Mouse (Mus musculus): ENCODE measurements around the gene Sik1. TPM values are rescaled to one million over a fixed set of nuclear protein-coding genes. Genes with fewer than 3 reads are reported as not detected.

The Sik1 gene
- polyA plus RNA-seq, 1 experiment, result 25.7 TPM

DNA sequence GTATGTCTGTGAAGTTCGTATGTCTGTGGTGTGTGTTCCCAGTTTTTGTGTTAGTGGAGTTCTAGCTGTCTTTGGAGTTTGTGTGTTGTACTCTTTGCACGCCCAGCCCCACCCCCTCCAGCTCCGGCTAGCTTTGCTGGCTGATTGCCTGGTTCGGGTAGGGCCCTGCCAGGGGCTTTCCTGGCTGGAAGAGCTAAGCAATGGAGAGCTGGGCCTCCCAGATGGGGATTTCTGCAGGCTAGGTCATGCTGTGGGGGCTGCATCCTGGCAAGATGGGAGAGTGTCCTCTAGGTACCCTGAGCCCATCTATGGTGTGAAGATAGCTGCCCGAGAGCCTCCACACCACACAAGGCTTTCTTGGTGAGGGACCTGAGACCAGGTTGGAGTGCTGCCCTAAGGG lies 28.4 kb downstream of the Sik1 start:
- H3K4me1 ChIP-seq (ENCODE audit: control insufficient read depth, insufficient read depth, low read length), result 0 out of 2 replicates have a peak, but pooled peaks cover 6% of the 10 kb centered on the region
- H3K4me3 ChIP-seq (ENCODE audit: insufficient read depth, low read length), result no peak overlapping the region
- H3K27ac ChIP-seq (ENCODE audit: insufficient read depth, low read depth, low read length), result no peak overlapping the region
- TF ChIP-seq CTCF (IDR thresholded peaks at IDR 0.05; ENCODE audit: low read depth, low read length) (no peak), POLR2A (IDR thresholded peaks at IDR 0.05; ENCODE audit: borderline replicate concordance, low read depth, low read length) (no peak)

DNA sequence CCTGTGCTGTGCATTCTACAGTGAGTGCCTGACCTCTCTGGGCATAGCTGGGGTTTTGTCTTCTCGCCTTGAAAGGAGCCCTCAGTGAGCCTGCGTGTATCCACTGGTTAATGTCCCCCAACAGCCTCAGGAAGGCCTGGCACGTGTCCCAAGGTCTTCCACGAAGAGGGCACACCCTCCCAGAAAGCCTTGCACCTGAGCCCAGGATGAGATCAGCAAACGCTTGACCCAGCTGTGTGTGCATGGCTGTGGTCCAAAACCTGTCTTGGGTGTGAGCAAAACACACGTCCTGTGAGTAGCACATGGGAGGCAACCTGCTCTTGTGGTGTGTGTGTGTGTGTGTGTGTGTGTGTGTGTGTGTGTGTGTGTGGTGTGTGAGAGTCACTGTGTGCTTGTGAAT lies 28.9 kb downstream of the Sik1 start:
- H3K4me3 ChIP-seq (ENCODE audit: insufficient read depth, low read length), result no peak overlapping the region
- no peak for TF ChIP-seq CTCF (IDR thresholded peaks at IDR 0.05; ENCODE audit: low read depth, low read length)
- no peak for TF ChIP-seq POLR2A (IDR thresholded peaks at IDR 0.05; ENCODE audit: borderline replicate concordance, low read depth, low read length)
- 0 out of 2 replicates have a peak, but pooled peaks cover 6% of the 10 kb centered on the region for H3K4me1 ChIP-seq (ENCODE audit: control insufficient read depth, insufficient read depth, low read length)
- no peak overlapping the region for H3K27ac ChIP-seq (ENCODE audit: insufficient read depth, low read depth, low read length)

DNA sequence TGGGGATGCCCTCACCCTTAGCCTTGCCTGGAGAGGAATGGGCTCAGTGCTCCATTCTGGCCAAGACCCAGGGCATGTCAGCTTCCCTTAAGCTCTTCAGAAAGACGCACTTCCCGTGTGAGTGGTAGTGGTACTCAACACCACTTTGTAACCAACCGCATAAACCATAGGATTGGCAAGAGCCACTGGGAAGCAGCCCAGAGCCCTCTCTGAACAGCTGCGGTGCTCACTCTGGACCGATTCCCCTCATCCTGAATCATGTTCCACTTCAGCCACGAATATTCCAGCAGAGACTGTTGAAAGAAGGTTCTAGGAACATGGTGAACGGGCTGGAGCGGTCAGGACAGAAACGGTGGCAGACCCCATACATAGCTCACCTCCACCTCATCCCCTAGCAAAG lies 29.9 kb downstream of the Sik1 start:
- 0 out of 2 replicates have a peak, but pooled peaks cover 4% of the 10 kb centered on the region for H3K4me1 ChIP-seq (ENCODE audit: control insufficient read depth, insufficient read depth, low read length)
- H3K27ac ChIP-seq (ENCODE audit: insufficient read depth, low read depth, low read length), result no peak overlapping the region
- no peak overlapping the region for H3K4me3 ChIP-seq (ENCODE audit: insufficient read depth, low read length)
- TF ChIP-seq CTCF (IDR thresholded peaks at IDR 0.05; ENCODE audit: low read depth, low read length) (no peak), POLR2A (IDR thresholded peaks at IDR 0.05; ENCODE audit: borderline replicate concordance, low read depth, low read length) (no peak)

DNA sequence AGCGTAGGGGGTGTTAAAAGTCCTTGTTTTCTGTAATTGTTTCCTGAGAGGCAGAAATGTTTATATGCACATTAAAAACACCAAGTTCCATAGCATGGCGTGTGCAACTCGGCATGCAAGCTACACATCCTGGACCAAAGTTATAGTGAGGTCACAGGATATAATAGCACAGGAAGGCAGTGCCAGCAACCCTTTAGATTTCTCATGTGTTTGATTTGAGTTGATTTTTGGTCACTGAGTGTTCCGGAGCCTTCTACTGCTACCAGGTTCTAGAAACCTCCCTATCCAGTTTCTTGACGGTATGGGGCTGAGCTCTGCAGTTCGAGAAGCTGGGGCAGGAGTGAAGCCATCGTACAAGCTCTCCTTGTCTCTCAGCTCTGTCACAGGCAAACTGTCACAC lies 30.8 kb downstream of the Sik1 start:
- no peak for TF ChIP-seq CTCF (IDR thresholded peaks at IDR 0.05; ENCODE audit: low read depth, low read length)
- no peak for TF ChIP-seq POLR2A (IDR thresholded peaks at IDR 0.05; ENCODE audit: borderline replicate concordance, low read depth, low read length)
- H3K27ac ChIP-seq (ENCODE audit: insufficient read depth, low read depth, low read length), result no peak overlapping the region
- no peak overlapping the region for H3K4me3 ChIP-seq (ENCODE audit: insufficient read depth, low read length)
- 0 out of 2 replicates have a peak, but pooled peaks cover 4% of the 10 kb centered on the region for H3K4me1 ChIP-seq (ENCODE audit: control insufficient read depth, insufficient read depth, low read length)

DNA sequence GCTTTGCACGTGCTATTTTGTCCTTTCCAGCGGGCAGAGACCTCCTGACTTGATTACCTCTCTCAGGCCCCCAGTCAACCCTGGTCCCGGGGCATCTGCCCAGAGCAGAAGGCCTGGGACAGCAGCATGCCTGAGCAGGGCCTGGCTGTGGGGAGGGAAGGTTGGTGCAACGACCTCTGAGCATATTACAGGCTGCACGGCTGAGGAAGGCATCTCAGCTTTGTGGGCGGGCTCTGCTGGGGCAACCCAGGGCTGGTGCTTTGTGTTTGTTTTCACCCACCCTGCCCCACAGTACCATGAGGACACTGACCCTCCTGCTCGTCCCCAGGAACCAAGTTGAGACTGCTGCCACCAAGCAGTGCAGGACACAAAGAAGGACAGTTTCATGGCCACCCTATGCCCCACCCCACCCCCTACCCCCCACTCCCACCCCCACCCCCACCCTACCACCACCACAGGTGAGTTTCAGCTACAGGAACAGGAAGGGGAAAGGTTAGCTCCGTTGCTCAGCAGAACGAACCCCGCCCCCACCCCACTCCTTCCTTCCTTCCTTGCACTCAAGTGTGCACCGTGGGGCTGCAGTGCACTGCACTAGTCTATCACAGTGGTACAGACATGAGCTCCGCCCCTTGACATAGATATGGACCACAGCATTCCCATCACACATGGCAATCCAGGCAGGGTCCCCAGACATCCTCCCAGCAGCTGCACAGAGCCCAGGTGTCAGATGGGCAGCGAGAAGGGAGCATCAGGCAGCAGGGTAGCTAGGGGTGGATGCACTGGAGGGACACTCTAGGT lies 34.3 kb downstream of the Sik1 start:
- H3K27ac ChIP-seq (ENCODE audit: insufficient read depth, low read depth, low read length), result no peak overlapping the region

DNA sequence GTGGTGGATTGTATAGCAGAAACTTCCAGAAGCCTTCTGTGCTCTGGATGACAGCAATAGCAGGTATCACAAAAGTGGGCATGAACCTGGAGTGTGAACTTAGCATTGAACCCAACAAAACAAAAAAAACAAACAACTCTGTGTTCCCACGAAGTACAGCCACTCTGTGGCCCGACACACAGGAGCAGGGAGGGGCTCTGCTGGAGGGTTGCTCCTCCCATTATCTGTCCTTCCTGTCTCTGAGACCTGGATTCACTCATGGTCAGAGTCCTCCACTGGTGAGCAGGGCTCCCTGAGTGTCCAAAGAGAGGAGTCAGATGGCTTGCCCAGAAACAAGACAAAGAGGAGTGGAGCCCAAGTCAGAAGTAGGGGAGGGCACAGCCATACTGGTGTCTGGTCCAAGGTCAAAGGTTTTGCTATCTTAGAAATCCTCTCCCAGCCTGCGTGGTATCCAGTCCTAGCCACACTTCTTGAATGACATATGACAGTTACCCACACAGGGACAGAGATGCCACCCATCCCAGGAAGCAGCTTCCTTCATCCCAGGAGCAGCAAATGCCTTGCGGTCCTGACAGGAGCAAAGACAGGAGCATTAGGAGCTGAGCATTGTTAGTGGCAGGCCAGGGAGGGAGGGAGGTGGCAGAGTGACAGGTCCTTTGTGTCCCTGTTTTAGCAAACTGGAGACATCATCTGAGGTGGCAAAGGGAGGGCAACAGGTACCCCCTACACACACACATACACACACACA lies 35.3 kb downstream of the Sik1 start:
- TF ChIP-seq POLR2A (IDR thresholded peaks at IDR 0.05; ENCODE audit: borderline replicate concordance, low read depth, low read length) (no peak), CTCF (IDR thresholded peaks at IDR 0.05; ENCODE audit: low read depth, low read length) (no peak)
- no peak overlapping the region for H3K4me3 ChIP-seq (ENCODE audit: insufficient read depth, low read length)
- no peak overlapping the region for H3K27ac ChIP-seq (ENCODE audit: insufficient read depth, low read depth, low read length)
- H3K4me1 ChIP-seq (ENCODE audit: control insufficient read depth, insufficient read depth, low read length), result no peaks in the 10 kb centered on the region

More for the DNA sequence above, 34.3 kb downstream of the Sik1 start:
- TF ChIP-seq POLR2A (IDR thresholded peaks at IDR 0.05; ENCODE audit: borderline replicate concordance, low read depth, low read length) (no peak), CTCF (IDR thresholded peaks at IDR 0.05; ENCODE audit: low read depth, low read length) (no peak)
- H3K4me3 ChIP-seq (ENCODE audit: insufficient read depth, low read length), result no peak overlapping the region
- H3K4me1 ChIP-seq (ENCODE audit: control insufficient read depth, insufficient read depth, low read length), result no peaks in the 10 kb centered on the region

DNA sequence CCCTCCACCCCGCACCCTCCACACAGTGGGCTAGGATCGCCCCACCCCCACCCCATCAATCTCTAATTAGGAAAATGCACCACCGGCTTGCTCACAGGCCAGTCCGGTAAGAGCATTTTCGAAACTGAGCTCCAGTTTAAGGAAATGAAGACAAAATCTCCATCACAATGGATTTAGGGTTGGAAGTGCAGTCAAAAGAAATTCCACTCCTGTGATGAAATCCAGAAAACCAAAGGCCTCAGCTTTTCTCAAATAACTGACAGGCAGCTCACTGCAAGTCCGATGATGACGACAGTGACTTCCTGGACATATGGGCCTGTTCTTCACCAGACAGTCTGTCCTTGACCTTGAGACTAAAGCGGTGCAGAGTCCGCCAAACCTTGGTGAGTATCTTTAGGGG lies 36.2 kb downstream of the Sik1 start:
- TF ChIP-seq CTCF (IDR thresholded peaks at IDR 0.05; ENCODE audit: low read depth, low read length), result no peak

DNA sequence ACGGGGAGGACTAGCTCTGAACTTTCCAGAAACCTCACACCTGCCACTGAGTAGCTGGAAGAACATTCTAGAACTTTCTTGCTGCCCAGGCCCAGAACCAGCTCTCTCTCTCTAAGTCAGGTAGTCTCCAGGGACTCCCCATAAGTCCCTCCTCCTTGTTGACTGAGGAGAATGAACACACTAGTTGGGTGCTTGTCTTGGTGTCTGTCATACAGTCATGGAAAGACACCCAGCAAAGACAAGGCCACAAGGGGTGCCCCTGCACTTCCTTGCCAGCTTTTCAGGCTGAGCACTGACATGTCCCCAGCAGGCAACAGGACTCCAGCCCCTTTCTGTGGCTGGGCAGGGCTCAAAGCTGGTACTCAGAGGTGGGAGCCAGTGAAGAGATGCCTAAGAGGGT lies 37.8 kb downstream of the Sik1 start:
- peaks cover 8% of the 10 kb centered on the region; the same call in 1 of the 2 replicates for H3K4me1 ChIP-seq (ENCODE audit: control insufficient read depth, insufficient read depth, low read length)
- no peak overlapping the region for H3K4me3 ChIP-seq (ENCODE audit: insufficient read depth, low read length)
- TF ChIP-seq CTCF (IDR thresholded peaks at IDR 0.05; ENCODE audit: low read depth, low read length) (no peak), POLR2A (IDR thresholded peaks at IDR 0.05; ENCODE audit: borderline replicate concordance, low read depth, low read length) (no peak)
- no peak overlapping the region for H3K27ac ChIP-seq (ENCODE audit: insufficient read depth, low read depth, low read length)

More for the DNA sequence above, 36.2 kb downstream of the Sik1 start:
- Histone ChIP-seq H3K4me3 (ENCODE audit: insufficient read depth, low read length) (no peak overlapping the region), H3K27ac (ENCODE audit: insufficient read depth, low read depth, low read length) (no peak overlapping the region), H3K4me1 (ENCODE audit: control insufficient read depth, insufficient read depth, low read length) (peaks cover 5% of the 10 kb centered on the region; the same call in 1 of the 2 replicates)

DNA sequence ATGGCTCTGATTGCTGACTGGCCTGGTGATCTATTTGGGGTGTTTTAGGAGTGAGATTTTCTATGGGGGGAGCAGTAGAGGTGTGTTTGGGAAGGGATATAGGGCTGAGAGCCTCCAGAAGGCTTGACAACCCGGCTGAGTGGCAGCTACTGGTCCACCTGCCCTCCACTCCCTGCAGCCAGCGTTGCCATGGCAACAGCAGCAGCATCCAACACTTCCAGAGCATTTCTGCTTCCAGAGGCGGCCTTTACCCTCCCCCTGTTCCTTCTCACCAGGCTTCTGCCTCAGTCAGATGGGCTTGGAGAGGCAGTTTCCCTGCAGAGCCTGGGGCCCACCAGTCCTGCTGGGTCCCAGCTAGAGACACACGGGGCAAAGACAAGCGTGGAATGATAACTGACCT lies 38.4 kb downstream of the Sik1 start:
- no peak overlapping the region for H3K27ac ChIP-seq (ENCODE audit: insufficient read depth, low read depth, low read length)
- TF ChIP-seq CTCF (IDR thresholded peaks at IDR 0.05; ENCODE audit: low read depth, low read length), result no peak
- TF ChIP-seq POLR2A (IDR thresholded peaks at IDR 0.05; ENCODE audit: borderline replicate concordance, low read depth, low read length), result no peak
- H3K4me1 ChIP-seq (ENCODE audit: control insufficient read depth, insufficient read depth, low read length), result peaks cover 8% of the 10 kb centered on the region; the same call in 1 of the 2 replicates
- no peak overlapping the region for H3K4me3 ChIP-seq (ENCODE audit: insufficient read depth, low read length)

DNA sequence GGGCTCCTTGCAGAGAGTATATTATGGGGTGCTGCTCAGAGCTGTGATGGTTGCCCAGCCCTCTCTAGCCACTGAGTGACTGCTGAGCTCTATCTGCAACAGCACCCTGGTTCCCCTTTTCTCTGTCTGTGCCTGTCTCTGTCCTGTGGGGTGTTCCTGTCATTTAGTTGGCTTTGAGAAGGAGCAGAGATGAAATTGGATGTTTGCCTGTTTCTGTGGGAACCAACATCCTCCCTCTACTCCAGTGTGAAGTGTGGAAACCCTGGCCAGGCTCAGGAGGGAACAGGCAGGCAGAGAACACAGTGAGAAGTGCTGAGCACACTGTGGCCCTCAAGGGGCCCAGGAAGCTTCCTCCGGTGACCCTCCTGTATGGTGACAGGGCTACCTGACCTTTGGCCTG lies 40.8 kb downstream of the Sik1 start:
- Histone ChIP-seq H3K4me1 (ENCODE audit: control insufficient read depth, insufficient read depth, low read length) (peaks cover 8% of the 10 kb centered on the region; the same call in 1 of the 2 replicates), H3K27ac (ENCODE audit: insufficient read depth, low read depth, low read length) (0 out of 2 replicates have a peak overlapping the region, but pooled peaks have one; percentile 5), H3K4me3 (ENCODE audit: insufficient read depth, low read length) (no peak overlapping the region)
- no peak for TF ChIP-seq CTCF (IDR thresholded peaks at IDR 0.05; ENCODE audit: low read depth, low read length)
- TF ChIP-seq POLR2A (IDR thresholded peaks at IDR 0.05; ENCODE audit: borderline replicate concordance, low read depth, low read length), result no peak
